Mouse (Mus musculus): ENCODE data around the gene Crabp2. TPM values are rescaled to one million over a fixed set of nuclear protein-coding genes. Genes with fewer than 3 reads are reported as not detected.
"Not testable (repeated sequence)": the region's sequence is repeated elsewhere in the genome, so short reads cannot be mapped to it uniquely, and the experiment has no call there.

The Crabp2 gene
- not detected for polyA plus RNA-seq (2017; shearing (Covaris generic))

GRCm38 (mm10) chr3:87948378-87949265 is at the start of gene Crabp2:
Gene Crabp2, plus strand, starts transcription at chr3:87948666.
- ATAC-seq = no peak

GRCm38 (mm10) chr3:87899266-87899665 is 49.2 kb upstream of the Crabp2 start:
- ATAC-seq = no peak

- ATAC-seq = no peak
Measured at GRCm38 (mm10) chr3:87899776-87900175, 48.7 kb upstream of the Crabp2 start.

GRCm38 (mm10) chr3:87901036-87901624 is 47.3 kb upstream of the Crabp2 start:
- no peak for ATAC-seq

- not testable (repeated sequence) for ATAC-seq
Measured at GRCm38 (mm10) chr3:87901959-87902358, 46.5 kb upstream of the Crabp2 start.

- no peak for ATAC-seq
Measured at GRCm38 (mm10) chr3:87903821-87904220, 44.6 kb upstream of the Crabp2 start.

GRCm38 (mm10) chr3:87905880-87906485 is 42.5 kb upstream of the Crabp2 start, which contains the start of gene Hdgf:
Gene Hdgf, plus strand, starts transcription at chr3:87906321.
- peak; percentile 94 for ATAC-seq

- ATAC-seq = peak; percentile 15
Measured at GRCm38 (mm10) chr3:87906601-87906980, 41.9 kb upstream of the Crabp2 start.

GRCm38 (mm10) chr3:87906981-87907857 is 41.2 kb upstream of the Crabp2 start:
- ATAC-seq = no peak

GRCm38 (mm10) chr3:87907906-87908305 is 40.6 kb upstream of the Crabp2 start:
- no peak for ATAC-seq

GRCm38 (mm10) chr3:87909381-87909780 is 39.1 kb upstream of the Crabp2 start:
- no peak for ATAC-seq

- ATAC-seq = no peak
Measured at GRCm38 (mm10) chr3:87909874-87910273, 38.6 kb upstream of the Crabp2 start.

GRCm38 (mm10) chr3:87910573-87911141 is 37.8 kb upstream of the Crabp2 start:
- ATAC-seq = no peak

GRCm38 (mm10) chr3:87913491-87913890 is 35.0 kb upstream of the Crabp2 start:
- no peak for ATAC-seq

- ATAC-seq = no peak
Measured at GRCm38 (mm10) chr3:87913891-87914290, 34.6 kb upstream of the Crabp2 start.

GRCm38 (mm10) chr3:87916990-87917389 is 31.5 kb upstream of the Crabp2 start:
- no peak for ATAC-seq

GRCm38 (mm10) chr3:87918551-87918950 is 29.9 kb upstream of the Crabp2 start:
- ATAC-seq = no peak

- peak; percentile 82 for ATAC-seq
Measured at GRCm38 (mm10) chr3:87919336-87920108, 28.9 kb upstream of the Crabp2 start, which contains the start of gene Mrpl24. Gene Mrpl24, plus strand, starts transcription at chr3:87919506.

GRCm38 (mm10) chr3:87920270-87920943 is 28.1 kb upstream of the Crabp2 start:
- no peak for ATAC-seq

GRCm38 (mm10) chr3:87924996-87925395 is 23.5 kb upstream of the Crabp2 start:
- no peak for ATAC-seq

- no peak for ATAC-seq
Measured at GRCm38 (mm10) chr3:87927452-87927851, 21.0 kb upstream of the Crabp2 start.
